Mouse (Mus musculus): ENCODE results near the gene Tmem208.
"Not testable (repeated sequence)": the region's sequence is repeated elsewhere in the genome, so short reads cannot be mapped to it uniquely, and the experiment has no call there.

The Tmem208 gene

DNA sequence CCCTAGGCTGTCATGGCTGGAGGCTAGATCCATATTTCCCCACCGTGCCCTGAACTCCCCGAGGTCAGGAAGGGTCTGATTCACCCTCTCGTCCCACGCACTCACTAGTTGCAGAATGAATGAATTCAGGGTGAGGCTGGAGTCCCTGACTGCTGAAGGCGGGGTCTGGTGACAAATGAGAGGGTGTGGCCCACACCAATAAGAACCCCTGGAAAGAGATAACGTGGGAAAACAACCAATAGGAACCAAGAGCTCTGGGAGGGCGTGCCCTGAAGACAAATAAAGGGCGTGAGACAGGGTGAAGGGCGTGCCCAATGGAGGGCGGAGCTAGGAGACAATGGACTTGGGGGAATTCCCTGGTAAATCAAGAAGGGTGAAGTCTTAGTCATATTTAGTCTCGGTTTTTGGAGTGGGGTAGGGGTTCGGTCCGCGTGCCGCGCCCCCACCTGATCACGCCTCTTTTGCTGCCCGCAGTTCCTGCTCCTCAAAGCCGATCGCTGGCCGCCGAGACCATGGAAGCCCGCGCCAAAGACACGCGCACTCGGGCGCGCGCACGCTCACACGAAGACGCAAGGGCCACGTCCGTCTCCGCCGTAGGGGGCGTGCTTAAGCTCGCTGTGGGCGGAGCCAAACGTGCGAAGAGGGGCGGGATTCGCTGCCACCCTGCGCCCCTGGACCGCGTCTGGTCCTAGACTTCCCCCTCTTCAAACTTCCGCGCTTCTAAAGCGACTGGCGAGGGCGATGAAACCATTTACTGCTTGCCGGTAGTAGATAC, 37.0 kb upstream of the Tmem208 start:
- Histone ChIP-seq H3K36me3 (ENCODE audit: insufficient read depth, low read length) (peaks cover 15% of the 10 kb centered on the region), H3K27me3 (ENCODE audit: insufficient read depth, low read length) (peaks cover 48% of the 10 kb centered on the region), H3K4me3 (replicated peaks; ENCODE audit: low read length) (peak overlapping the region; percentile 87), H3K4me1 (replicated peaks; ENCODE audit: low read depth, low read length) (peaks cover 67% of the 10 kb centered on the region), H3K9me3 (ENCODE audit: low read length) (no peaks in the 10 kb centered on the region)
- TF ChIP-seq NANOG (IDR thresholded peaks at IDR 0.05; ENCODE audit: borderline replicate concordance, low read length) (no peak), POU5F1 (IDR thresholded peaks at IDR 0.05; ENCODE audit: borderline replicate concordance, low read length) (no peak), CTCF (conservative IDR thresholded peaks at IDR 0.05; ENCODE audit: low read length) (no peak)

DNA sequence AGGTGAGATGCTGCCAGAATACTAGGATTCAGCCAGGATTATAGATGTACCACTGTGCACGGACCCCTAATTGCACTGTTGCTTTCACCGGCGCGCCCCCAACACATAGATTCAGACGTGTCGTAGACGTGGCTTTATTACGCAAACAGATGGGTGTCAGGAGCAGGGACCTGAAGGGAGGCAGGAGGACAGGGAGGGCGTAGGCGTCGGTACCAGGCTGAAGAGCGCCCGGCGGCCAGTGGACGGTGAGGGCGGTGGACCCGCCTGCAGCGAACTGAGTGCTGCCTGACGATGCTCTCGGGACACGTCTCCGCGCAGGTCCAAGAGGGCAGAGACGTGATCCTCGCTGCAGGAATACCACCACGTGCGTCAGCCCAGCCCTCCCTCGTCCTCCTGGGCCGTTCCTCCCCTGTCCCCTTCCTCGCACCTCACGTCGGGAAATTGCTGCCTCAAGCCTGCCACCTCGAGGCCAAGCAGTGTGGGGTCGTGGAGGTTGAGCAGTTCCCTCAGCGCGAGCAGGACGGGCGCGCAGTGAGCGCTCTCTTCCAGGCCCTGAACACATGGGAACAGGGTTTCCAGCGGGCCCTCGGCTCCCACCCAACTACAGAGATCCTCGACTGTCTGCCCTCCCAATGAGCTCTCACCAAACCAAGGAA, 36.2 kb upstream of the Tmem208 start, which contains the start of gene 4931428F04Rik:
4931428F04Rik (minus strand) TSS at position 60 of the 656 bp plus-strand sequence.
- peak within 1 kb of the TSS; percentile 87 for H3K4me3 ChIP-seq (replicated peaks; ENCODE audit: low read length)
- H3K36me3 ChIP-seq (ENCODE audit: insufficient read depth, low read length), result peaks cover 10% of the 10 kb centered on the region
- H3K9me3 ChIP-seq (ENCODE audit: low read length), result no peaks in the 10 kb centered on the region
- no peak for TF ChIP-seq POU5F1 (IDR thresholded peaks at IDR 0.05; ENCODE audit: borderline replicate concordance, low read length)
- peaks cover 73% of the 10 kb centered on the region for H3K4me1 ChIP-seq (replicated peaks; ENCODE audit: low read depth, low read length)
- peaks cover 42% of the 10 kb centered on the region for H3K27me3 ChIP-seq (ENCODE audit: insufficient read depth, low read length)

GRCm38 (mm10) chr8:105290554-105291314, 35.4 kb upstream of the Tmem208 start:
- H3K9me3 ChIP-seq (ENCODE audit: low read length), result no peaks in the 10 kb centered on the region
- TF ChIP-seq CTCF (conservative IDR thresholded peaks at IDR 0.05; ENCODE audit: low read length) (peak; percentile 94), NANOG (IDR thresholded peaks at IDR 0.05; ENCODE audit: borderline replicate concordance, low read length) (no peak)
- peaks cover 34% of the 10 kb centered on the region for H3K27me3 ChIP-seq (ENCODE audit: insufficient read depth, low read length)
- H3K4me1 ChIP-seq (replicated peaks; ENCODE audit: low read depth, low read length), result peaks cover 73% of the 10 kb centered on the region
- H3K4me3 ChIP-seq (replicated peaks; ENCODE audit: low read length), result peak overlapping the region; percentile 87
- H3K36me3 ChIP-seq (ENCODE audit: insufficient read depth, low read length), result peaks cover 3% of the 10 kb centered on the region; the same call in 1 of the 2 replicates

DNA sequence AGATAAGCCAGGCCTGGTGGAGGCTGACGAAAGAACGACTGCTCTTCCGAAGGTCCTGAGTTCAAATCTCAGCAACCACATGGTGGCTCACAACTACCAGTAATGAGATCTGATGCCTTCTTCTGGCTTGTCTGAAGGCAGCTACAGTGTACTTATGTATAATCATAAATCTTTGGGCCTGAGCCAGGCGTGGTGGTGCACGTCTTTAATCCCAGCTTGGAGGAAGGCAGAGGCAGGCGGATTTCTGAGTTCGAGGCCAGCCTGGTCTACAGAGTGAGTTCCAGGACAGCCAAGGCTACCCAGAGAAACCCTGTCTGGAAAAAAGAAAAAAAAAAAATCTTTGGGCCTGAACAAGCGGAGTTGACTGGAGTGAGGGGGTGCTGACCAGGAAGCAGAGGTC, 34.8 kb upstream of the Tmem208 start:
- not testable (repeated sequence) for H3K36me3 ChIP-seq (ENCODE audit: insufficient read depth, low read length); H3K9me3 ChIP-seq (ENCODE audit: low read length); H3K4me3 ChIP-seq (replicated peaks; ENCODE audit: low read length)
- H3K27me3 ChIP-seq (ENCODE audit: insufficient read depth, low read length), result peaks cover 30% of the 10 kb centered on the region
- peaks cover 73% of the 10 kb centered on the region for H3K4me1 ChIP-seq (replicated peaks; ENCODE audit: low read depth, low read length)

GRCm38 (mm10) chr8:105291802-105292201, 34.4 kb upstream of the Tmem208 start:
- not testable (repeated sequence) for H3K36me3 ChIP-seq (ENCODE audit: insufficient read depth, low read length); H3K9me3 ChIP-seq (ENCODE audit: low read length); H3K4me3 ChIP-seq (replicated peaks; ENCODE audit: low read length)
- Histone ChIP-seq H3K27me3 (ENCODE audit: insufficient read depth, low read length) (peaks cover 27% of the 10 kb centered on the region), H3K4me1 (replicated peaks; ENCODE audit: low read depth, low read length) (peaks cover 73% of the 10 kb centered on the region)

- Histone ChIP-seq H3K9me3 (ENCODE audit: low read length) (no peaks in the 10 kb centered on the region), H3K27me3 (ENCODE audit: insufficient read depth, low read length) (peaks cover 26% of the 10 kb centered on the region), H3K4me3 (replicated peaks; ENCODE audit: low read length) (peak overlapping the region; percentile 79), H3K4me1 (replicated peaks; ENCODE audit: low read depth, low read length) (peaks cover 77% of the 10 kb centered on the region), H3K36me3 (ENCODE audit: insufficient read depth, low read length) (no peaks in the 10 kb centered on the region)
- TF ChIP-seq POU5F1 (IDR thresholded peaks at IDR 0.05; ENCODE audit: borderline replicate concordance, low read length) (no peak), NANOG (IDR thresholded peaks at IDR 0.05; ENCODE audit: borderline replicate concordance, low read length) (no peak), CTCF (conservative IDR thresholded peaks at IDR 0.05; ENCODE audit: low read length) (no peak)
Observed at GRCm38 (mm10) chr8:105292471-105292870, 33.7 kb upstream of the Tmem208 start.

DNA sequence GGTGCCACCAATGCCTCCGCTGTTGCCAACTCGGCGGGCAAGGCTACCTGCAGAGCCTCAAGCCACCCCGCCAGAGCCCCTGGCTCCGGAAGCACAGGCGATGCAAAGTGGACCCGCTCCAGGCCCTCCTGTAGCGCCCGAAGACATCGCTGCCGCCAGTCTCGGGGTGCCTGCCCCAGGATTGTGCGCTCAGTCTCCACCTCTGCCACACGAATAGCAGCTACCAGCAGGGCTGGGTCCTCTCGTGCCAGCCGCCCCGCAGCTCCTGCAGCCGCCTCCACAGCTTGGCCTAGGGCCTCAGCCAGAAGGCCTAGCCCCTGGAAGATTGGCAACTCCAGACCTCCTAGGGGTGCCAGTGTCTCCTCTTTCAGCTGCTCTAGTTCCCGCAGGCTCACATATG, 32.7 kb upstream of the Tmem208 start:
- Histone ChIP-seq H3K4me1 (replicated peaks; ENCODE audit: low read depth, low read length) (peaks cover 75% of the 10 kb centered on the region), H3K36me3 (ENCODE audit: insufficient read depth, low read length) (peaks cover 3% of the 10 kb centered on the region), H3K27me3 (ENCODE audit: insufficient read depth, low read length) (peaks cover 26% of the 10 kb centered on the region), H3K4me3 (replicated peaks; ENCODE audit: low read length) (peak overlapping the region; percentile 79), H3K9me3 (ENCODE audit: low read length) (no peaks in the 10 kb centered on the region)
- TF ChIP-seq NANOG (IDR thresholded peaks at IDR 0.05; ENCODE audit: borderline replicate concordance, low read length), result no peak
- no peak for TF ChIP-seq CTCF (conservative IDR thresholded peaks at IDR 0.05; ENCODE audit: low read length)
- TF ChIP-seq POU5F1 (IDR thresholded peaks at IDR 0.05; ENCODE audit: borderline replicate concordance, low read length), result no peak

- Histone ChIP-seq H3K4me1 (replicated peaks; ENCODE audit: low read depth, low read length) (peaks cover 81% of the 10 kb centered on the region), H3K9me3 (ENCODE audit: low read length) (no peaks in the 10 kb centered on the region), H3K27me3 (ENCODE audit: insufficient read depth, low read length) (peaks cover 24% of the 10 kb centered on the region), H3K4me3 (replicated peaks; ENCODE audit: low read length) (peak overlapping the region; percentile 77), H3K36me3 (ENCODE audit: insufficient read depth, low read length) (peaks cover 17% of the 10 kb centered on the region)
- TF ChIP-seq POU5F1 (IDR thresholded peaks at IDR 0.05; ENCODE audit: borderline replicate concordance, low read length), result no peak
- no peak for TF ChIP-seq NANOG (IDR thresholded peaks at IDR 0.05; ENCODE audit: borderline replicate concordance, low read length)
- TF ChIP-seq CTCF (conservative IDR thresholded peaks at IDR 0.05; ENCODE audit: low read length), result no peak
Observed at GRCm38 (mm10) chr8:105294776-105295175, 31.4 kb upstream of the Tmem208 start.
